Mouse (Mus musculus): ENCODE data around the gene Gm9833.

Gene Gm9833

DNA sequence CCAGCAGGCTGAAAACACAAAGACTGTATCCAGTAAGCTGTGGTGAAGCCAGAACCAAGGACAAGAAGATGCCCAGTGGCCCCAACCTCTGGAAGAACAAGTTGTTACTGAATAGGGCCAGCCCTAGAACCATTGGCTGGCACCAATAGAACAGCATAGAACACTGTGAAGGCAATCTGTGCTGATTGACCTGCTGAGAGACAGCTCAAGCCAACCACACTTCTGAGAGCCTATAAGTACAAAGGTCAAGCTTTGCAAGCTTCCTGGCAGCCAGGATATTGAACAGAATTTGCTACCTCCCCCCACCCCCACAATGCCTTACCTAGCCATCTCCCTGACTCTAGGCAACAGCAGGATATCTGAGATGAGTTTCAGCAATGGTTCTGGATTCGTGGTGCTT is 35.7 kb downstream of the Gm9833 start:
- DNase-seq (ENCODE audit: low spot score), result no peak

DNA sequence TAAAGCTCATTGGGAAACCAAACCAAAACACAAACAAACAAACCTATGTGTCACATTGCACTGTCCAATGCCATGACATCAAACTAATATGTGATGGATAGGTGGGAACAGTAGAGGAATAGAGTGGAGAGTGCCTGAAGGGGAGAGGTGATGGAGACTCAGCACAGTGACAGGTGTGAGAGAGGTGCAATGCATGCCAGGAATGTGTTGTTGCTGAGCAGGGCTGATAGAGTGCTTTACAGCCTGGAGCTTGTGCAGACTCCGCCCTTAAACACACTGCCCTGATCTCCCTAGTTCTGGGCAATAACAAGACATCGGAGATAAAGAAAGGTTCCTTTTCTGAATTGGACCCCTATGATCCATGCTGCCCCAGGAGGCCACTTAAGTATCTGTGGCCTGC is 36.2 kb downstream of the Gm9833 start:
- no peak for DNase-seq (ENCODE audit: low spot score)

DNA sequence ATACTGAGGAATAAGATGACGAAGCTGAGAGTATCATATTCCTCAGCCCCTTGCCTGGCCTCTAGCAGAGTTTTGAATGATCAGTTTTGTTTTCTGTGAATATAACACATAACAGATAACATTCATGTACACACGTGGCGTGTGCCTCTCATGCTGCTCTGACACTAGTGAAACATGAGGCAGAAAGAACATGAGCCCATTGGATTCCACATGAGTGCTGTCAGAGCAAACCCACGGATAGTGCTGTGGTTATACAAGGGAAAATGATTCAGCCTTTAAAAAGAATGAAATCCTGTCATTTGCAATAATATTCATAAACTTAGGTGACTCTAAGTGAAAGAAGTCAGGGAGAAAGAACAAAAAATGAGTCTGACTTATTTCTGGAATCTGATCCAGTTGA is 37.4 kb downstream of the Gm9833 start:
- no peak for DNase-seq (ENCODE audit: low spot score)

- no peak for DNase-seq (ENCODE audit: low spot score)
Observed at GRCm38 (mm10) chr3:10126036-10126435, 38.1 kb downstream of the Gm9833 start.

GRCm38 (mm10) chr3:10126502-10126901 is 38.6 kb downstream of the Gm9833 start:
- DNase-seq (ENCODE audit: low spot score), result no peak

- DNase-seq (ENCODE audit: low spot score), result no peak
Observed at GRCm38 (mm10) chr3:10126952-10127351, 39.0 kb downstream of the Gm9833 start.

- no peak for DNase-seq (ENCODE audit: low spot score)
Observed at GRCm38 (mm10) chr3:10127505-10127904, 39.6 kb downstream of the Gm9833 start.

Measured in c-Kit-positive CD71-positive TER-119-positive erythroid progenitor cells, embryonic 14.5 days (primary cell).